Mouse (Mus musculus) lung, postnatal 0 days (tissue): ENCODE measurements around the gene Uevld.

Experiments
- CTCF ChIP-seq: IDR thresholded peaks from 2 replicates; pipeline ENCODE4 v1.5.1; 2016; ENCODE audit warnings: antibody characterized with exemption, mild to moderate bottlenecking
- EP300 ChIP-seq: IDR thresholded peaks from 2 replicates; pipeline ENCODE4 v1.6.1; 2016; ENCODE audit warnings: antibody characterized with exemption, mild to moderate bottlenecking, control low read depth

DNA sequence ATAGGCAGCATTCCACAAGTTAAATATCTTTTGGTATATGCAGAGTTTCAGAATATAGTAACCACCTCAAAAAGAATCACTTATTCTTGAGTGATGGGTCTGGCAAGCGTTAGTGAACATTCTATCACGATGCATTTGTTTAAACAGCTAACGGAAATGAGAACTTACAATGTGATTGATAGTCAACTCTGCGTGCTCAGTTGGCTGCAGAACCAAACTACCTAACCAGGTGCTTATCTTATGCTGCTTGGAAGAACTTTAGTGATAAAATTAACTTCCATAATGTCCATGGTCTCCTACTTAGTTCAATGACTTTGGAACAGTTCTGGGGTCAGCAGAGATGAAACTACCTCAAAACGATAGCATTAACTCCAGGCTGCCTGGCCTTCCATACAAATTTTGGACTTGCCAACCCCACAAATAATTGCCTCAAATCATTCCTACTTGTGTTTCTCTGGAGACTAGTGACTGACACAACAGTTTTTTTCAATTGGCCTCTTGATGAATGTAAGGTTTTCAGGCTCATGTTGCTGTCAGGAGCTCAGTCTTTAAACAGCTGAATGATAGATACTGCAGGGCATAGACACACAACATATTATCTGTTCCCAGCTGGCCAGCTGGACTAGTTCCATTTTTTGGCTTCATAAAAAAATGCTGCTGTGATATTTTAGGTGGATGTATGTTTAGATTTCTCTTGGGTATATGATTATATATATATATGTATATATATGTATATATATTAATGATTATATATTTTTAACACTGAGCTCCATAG lies 43.0 kb upstream of the Uevld start:
- TF ChIP-seq CTCF: no peak
- no peak for TF ChIP-seq EP300
